Mouse (Mus musculus) layer of hippocampus, adult 11-12 months (tissue): Measurements from ENCODE around the gene Nek9.
"Not testable (repeated sequence)": the region's sequence is repeated elsewhere in the genome, so short reads cannot be mapped to it uniquely, and the experiment has no call there.

Experiments
- DNase-seq: peaks from one replicate; pipeline ENCODE4 v3.0.0; 2022; ENCODE audit warnings: low spot score

The Nek9 gene

GRCm38 (mm10) chr12:85289157-85290000 is 49.8 kb downstream of the Nek9 start:
- no peak for DNase-seq

DNA sequence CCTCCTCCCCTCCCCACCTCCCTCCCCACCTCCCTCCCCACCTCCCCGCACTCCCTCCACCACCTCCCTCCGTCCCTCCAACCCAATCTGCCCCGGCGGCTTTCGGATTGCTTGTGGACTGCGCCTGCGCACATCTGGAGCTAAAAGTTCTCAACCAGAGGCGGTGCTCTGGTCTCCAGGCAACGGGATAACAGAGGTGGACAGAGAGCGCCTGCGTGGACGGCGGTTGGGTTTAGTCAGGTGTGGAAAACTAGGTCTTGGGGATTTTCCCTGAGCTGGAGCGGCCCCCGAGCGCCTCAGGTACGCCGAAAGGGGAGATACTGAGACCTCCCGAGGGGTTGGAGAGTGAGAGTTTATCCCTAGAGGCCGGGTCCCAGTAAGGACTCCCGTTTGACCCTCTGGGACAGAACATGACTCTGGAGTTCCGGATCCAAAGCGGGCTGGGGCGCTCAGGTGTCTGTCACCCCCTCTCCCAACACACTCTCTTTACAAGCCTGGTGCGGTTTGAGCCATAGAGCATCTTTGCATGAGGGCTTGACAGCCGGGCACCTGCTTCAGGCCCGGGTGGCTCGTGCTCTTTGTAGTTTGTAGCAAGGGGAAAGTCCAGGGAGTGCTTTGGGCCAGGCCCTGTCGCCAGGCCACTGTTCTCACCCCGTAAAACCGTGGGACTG is 50.5 kb downstream of the Nek9 start, which contains the start of gene Zc2hc1c:
Zc2hc1c (plus strand) TSS at position 106 of the 671 bp plus-strand sequence.
- DNase-seq, result peak; percentile 76

DNA sequence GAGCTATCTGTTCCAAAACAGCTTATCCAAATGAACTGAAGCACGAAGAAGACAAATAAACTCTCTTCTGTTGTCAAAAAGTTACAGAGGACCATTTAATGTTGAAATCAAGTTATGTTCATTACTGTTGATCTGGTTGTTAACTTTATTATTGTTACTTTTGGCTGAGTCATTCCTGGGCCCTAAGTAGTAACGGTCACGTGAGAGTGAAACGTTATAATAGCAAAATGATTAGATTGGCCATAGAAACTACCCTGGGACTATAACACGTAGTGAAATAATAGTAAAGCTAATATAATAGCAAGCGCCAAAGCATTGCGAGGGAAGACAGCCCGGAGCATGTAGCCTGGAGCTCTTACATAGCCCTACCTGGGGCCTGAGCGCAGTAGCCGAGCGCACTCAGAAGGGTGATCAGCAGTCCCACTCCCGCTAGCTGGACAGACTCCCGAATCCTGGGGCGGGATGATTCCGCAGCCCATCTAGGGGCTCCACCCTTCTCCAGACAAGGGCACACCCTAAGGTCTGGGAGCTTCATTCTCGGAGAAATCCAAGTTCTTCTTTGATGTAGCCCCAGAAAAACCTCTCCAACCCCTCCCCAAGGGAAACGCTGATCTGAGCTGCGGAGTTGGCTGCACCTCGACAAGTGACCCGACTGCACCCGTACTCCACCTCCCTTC is 51.2 kb downstream of the Nek9 start, which contains the start of gene Acyp1:
Acyp1 (minus strand) TSS at position 630 of the 677 bp plus-strand sequence.
- no peak for DNase-seq

DNA sequence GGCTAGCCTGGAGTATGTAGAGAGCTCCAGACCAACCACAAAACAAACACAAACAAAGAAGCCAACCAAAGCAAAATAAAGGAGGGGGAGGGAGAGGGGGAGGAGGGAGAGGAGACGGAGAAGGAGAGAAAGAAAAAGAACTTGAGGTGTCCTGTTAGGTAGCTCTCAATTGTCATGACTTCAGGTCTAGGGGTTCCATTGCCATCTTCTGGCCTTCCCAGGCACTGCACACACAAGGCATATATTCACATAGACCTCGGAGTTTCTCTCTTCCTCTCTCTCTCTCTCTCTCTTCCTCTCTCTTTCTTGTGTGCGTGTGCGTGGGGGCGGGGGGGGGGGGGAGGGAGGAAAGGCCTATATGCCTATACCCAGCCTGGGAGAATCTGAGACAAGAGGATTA is 52.2 kb downstream of the Nek9 start:
- DNase-seq, result no peak

DNA sequence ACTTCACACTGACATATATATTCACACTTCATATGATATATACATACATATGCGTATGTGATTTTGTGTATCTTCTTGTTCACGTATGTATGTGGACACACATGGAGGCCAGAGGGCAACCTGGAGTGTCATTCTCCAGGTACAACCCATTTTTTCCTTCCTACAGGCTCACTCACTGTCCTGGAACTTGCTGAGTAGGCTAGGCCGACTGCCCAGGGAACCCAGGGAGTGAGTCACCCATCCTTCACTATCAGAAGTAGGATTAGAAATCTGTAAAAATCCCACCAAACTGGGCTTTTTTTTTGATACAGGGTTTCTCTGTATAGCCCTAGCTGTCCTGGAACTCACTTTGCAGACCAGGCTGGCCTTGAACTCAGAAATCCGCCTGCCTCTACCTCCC is 54.2 kb downstream of the Nek9 start:
- DNase-seq, result no peak

DNA sequence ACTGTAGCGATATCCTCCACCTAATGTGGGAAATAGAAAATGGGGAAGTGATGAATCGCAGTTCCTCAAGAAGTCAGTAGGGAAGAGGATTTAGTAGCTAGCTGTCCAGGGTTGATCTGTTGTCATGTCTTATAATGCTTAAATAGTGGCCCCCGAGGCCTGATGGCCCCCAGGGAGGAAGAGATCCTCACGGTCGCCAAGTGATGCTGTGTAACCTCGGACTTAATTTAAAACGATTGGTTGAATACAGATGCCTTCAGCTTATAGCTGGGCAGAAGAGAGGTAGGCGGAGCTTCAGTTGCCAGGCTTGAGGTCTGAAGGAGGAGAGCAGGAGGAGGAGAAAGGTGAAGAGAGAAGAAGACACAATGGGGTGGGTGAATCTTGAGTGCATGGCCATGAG is 54.8 kb downstream of the Nek9 start:
- no peak for DNase-seq

GRCm38 (mm10) chr12:85281756-85282155 is 57.4 kb downstream of the Nek9 start:
- not testable (repeated sequence) for DNase-seq

GRCm38 (mm10) chr12:85280845-85281651 is 58.1 kb downstream of the Nek9 start:
- DNase-seq, result no peak

- DNase-seq, result peak; percentile 98
Observed at GRCm38 (mm10) chr12:85280105-85280844, 58.9 kb downstream of the Nek9 start.

- no peak for DNase-seq
Observed at GRCm38 (mm10) chr12:85279396-85280080, 59.6 kb downstream of the Nek9 start.

DNA sequence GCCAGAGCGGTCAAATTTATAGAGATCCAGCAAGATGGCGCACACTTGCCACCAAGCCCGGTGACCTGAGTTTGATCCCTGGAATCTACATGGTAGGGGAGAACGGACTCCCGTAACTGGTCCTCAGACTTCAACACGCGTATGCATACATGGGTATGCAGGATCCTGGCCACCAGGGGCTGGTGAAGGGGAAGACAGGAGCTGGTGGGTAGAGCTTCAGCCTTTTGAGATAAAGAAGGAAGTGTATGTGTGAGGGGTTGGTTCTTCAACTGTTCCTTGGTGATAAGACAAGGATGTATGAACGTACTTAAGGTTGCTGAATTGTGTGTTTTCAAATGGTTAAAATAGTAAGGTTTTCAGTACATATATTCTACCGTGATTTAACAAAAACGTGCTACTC is 60.2 kb downstream of the Nek9 start:
- DNase-seq, result no peak

GRCm38 (mm10) chr12:85276273-85276672 is 62.9 kb downstream of the Nek9 start:
- no peak for DNase-seq

- DNase-seq, result no peak
Observed at GRCm38 (mm10) chr12:85273508-85273907, 65.7 kb downstream of the Nek9 start.

DNA sequence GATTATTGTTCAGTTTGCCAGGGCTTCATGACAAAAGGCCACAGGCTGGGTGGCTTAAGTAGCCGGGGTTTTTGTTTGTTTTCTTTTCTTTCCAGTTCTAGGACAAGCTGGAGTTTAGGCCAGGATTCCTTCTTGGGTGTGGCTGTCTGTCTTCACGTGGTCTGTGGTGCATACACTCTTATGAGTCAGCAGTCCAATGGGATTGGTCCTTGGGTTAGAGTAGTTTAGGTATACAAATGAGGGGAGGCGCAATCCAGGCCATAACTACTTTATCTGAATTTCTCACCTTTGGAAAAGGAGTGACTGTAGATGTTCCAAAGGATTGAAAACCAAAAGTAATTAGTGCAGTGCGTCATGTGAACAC is 67.3 kb downstream of the Nek9 start:
- no peak for DNase-seq

DNA sequence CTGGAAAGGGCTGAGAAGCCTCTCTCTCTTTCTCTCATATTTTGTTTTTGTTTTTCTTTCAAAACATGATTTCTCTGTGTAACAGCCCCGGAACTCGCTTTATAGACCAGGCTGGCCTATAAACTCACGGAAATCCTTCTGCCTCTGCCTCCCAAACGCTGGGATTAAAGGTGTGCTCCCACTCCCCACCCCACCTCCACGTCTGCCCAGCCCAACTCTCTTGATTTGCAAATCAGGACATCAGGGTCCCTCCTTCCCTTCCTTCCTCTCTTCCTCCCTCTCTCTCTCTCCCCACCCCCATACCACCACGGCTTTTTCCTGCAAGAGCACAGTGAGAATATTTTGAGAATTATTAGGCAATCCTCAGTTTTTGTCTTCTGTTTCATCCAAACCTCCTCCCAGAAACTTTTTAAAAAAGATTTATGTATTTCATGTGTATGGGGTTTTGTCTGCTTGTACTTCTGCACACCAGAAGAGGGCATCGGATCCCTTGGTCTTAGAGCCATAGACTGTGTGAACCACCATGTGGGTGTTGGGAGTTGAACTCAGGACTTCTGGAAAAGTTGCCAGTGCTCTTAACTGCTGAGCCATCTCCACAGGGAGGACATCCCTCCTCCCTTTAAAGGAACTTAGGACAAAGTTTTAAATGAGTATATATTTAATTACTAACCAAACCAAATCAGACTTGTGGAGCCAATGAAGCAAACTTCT is 67.9 kb downstream of the Nek9 start:
- no peak for DNase-seq

- DNase-seq, result peak; percentile 84
Observed at GRCm38 (mm10) chr12:85270319-85270718, 68.8 kb downstream of the Nek9 start, which contains the start of gene Mlh3. Gene Mlh3, minus strand, starts transcription at chr12:85270599.

DNA sequence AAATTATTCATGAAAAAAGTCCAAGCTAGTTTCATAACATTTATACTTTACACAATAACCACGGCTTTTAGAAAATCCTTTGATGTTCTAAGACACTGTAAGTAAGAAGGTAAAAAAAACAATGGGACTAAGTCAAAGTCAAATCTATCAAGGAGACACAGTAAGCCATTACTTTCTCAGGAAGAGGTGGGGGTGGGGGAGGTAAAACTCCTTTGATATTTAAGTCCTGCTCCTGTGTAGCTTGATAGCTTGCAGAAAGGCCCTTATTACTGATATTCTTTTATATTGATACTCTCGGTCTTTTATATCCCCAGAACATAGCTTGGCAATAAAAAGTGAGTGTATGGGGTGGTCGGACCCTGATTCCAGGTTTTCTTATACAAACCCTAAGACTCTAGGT is 69.3 kb downstream of the Nek9 start:
- DNase-seq, result no peak

DNA sequence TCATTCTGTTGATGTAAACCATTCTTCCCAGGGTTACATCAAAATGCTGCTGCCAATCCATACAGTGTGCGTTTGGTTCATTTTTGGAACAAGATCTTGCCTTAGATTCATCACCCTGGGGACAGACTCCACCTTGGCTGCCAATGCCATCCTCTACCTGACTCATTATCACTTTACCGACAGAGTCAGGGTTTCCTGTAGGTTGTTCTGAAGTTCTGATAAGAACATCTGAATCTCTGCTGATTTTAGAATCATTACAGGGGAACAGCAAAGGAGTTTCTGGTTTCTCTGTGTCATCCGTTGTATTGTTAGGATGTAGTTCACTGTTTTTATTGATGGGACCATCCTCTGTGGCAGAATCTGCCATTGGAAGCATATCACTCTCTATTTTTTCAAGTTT is 72.9 kb downstream of the Nek9 start:
- no peak for DNase-seq

- no peak for DNase-seq
Observed at GRCm38 (mm10) chr12:85264940-85265339, 74.2 kb downstream of the Nek9 start.

DNA sequence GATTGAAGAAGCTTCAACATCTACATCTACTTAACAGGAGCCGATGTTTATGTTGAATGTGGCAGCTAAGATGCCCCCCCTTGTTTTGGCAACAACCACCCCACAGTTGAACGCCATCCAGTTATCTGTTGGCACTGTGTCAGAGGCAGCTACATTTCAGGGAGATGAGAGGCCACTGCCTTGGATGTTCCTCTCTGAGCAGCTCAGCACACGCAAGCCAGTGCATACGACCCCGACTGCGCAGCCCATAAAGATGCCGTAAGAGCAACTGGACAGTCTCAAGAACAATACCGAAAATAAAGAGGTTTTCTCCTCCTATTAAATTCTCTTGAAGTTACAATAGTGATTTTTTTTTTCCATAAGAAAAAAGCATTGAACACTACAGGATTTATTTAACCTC is 74.6 kb downstream of the Nek9 start:
- no peak for DNase-seq
